Mouse (Mus musculus) hindbrain, embryonic 16.5 days (tissue): ENCODE results near the gene Sh3rf3. TPM values are rescaled to one million over a fixed set of nuclear protein-coding genes. Genes with fewer than 3 reads are reported as not detected.

Source experiments
- ATAC-seq: fragments of 200-750 bp; cut with Nextera tagmentation; 2 replicates; pipeline ENCODE4 v1.8.0; 2017; ENCODE audit warnings: moderate TSS enrichment, moderate library complexity
- H3K27ac ChIP-seq: fragments of 300-500 bp; sonication (generic); 2 replicates; pipeline ENCODE4 v1.5.1; 2014; ENCODE audit warnings: low read depth, mild to moderate bottlenecking, control low read depth, low read length, moderate library complexity
- H3K27me3 ChIP-seq: fragments of 300-500 bp; sonication (generic); replicated peaks from 2 replicates; pipeline ENCODE4 v1.6.1; 2014; ENCODE audit warnings: low read length; ENCODE audit not compliant: control insufficient read depth, insufficient read depth
- H3K36me3 ChIP-seq: fragments of 300-500 bp; sonication (generic); 2 replicates; pipeline ENCODE4 v1.6.1; 2014; ENCODE audit warnings: mild to moderate bottlenecking, low read length, moderate library complexity, mixed read lengths; ENCODE audit not compliant: control insufficient read depth, insufficient read depth
- H3K4me1 ChIP-seq: fragments of 300-500 bp; sonication (generic); 2 replicates; pipeline ENCODE4 v1.6.1; 2014; ENCODE audit warnings: low read depth, low read length; ENCODE audit not compliant: control insufficient read depth, insufficient read depth
- H3K4me2 ChIP-seq: fragments of 300-500 bp; sonication (generic); 2 replicates; pipeline ENCODE4 v1.6.1; 2014; ENCODE audit warnings: mild to moderate bottlenecking, low read length, control low read depth, moderate library complexity
- H3K4me3 ChIP-seq: fragments of 300-500 bp; sonication (generic); 2 replicates; pipeline ENCODE4 v1.5.1; 2014; ENCODE audit warnings: mild to moderate bottlenecking, low read length, control low read depth, moderate library complexity
- H3K9ac ChIP-seq: fragments of 300-500 bp; sonication (generic); 2 replicates; pipeline ENCODE4 v1.6.1; 2014; ENCODE audit warnings: low read depth, mild to moderate bottlenecking, control low read depth, low read length, moderate library complexity
- H3K9me3 ChIP-seq: fragments of 300-500 bp; sonication (generic); 2 replicates; pipeline ENCODE4 v1.6.1; 2014; ENCODE audit warnings: mild to moderate bottlenecking, low read length, moderate library complexity; ENCODE audit not compliant: control insufficient read depth
- WGBS: fragments of 180-500 bp; shearing (Covaris S2); extraction: QIAGEN DNeasy Blood & Tissue Kit; methylation state at CpG from one replicate; pipeline ENCODE4 v1.1.7; 2014; 5-methylcytosine and 5-hydroxymethylcytosine counted together
- polyA plus RNA-seq: library from polyadenylated mRNA; unstranded; fragments of >200 nt; fragmentation: Nextera tagmentation; extraction: Ambion mirVana; gene quantifications from 2 replicates; pipeline ENCODE4 v1.2.1, GENCODE M21; 2015

The Sh3rf3 gene
- polyA plus RNA-seq, 1 experiment from 2014 or later: 2.7 TPM

DNA sequence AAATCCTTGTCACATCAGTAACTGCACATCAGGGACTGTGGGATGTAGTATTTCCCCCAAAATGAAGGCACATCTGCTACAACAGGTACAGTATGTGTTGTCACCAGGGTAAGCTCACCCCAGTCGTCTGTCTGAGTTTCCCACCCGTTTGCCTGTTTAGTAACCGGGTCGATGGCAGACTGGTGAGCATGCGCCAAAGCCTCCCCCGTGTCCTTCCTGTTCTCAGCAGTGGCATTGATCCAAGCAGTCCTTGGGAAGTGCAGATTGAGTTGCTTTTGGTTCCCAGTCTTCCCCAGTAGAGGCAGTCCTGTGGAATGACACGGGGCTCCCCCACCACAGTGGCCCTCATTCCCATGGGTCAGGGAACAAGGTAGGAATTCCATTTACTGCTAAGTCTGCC lies 297.2 kb downstream of the Sh3rf3 start:
- Histone ChIP-seq H3K36me3 (no peaks in the 10 kb centered on the region), H3K4me1 (no peaks in the 10 kb centered on the region), H3K27me3 (no peaks in the 10 kb centered on the region), H3K9me3 (no peaks in the 10 kb centered on the region), H3K4me3 (no peak overlapping the region), H3K9ac (no peak overlapping the region), H3K4me2 (no peak overlapping the region), H3K27ac (no peak overlapping the region)
- 95% methylated on average over 7 of the region's 7 CpGs for WGBS
- no peak for ATAC-seq

DNA sequence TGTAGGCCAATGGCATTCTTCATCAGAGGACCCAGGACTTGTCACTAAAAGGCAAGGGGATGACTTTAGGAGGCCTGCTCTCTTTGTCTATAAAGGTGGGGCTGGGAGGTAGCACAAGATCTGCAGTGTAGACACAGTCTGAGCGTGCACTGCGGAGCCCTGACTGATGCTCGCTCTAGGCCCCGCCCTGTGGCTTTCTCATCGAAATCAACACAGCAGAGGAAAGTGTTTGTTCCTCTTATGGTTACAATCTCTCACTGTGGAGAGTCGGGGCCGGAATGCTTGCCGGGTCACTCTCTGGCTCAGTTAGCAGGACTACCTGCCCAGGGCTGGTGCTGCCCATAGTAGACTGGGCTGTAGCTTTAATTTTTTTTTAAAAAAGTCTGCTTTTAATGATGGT lies 299.6 kb downstream of the Sh3rf3 start:
- Histone ChIP-seq H3K9me3 (no peaks in the 10 kb centered on the region), H3K4me1 (no peaks in the 10 kb centered on the region), H3K4me2 (no peak overlapping the region), H3K27me3 (no peaks in the 10 kb centered on the region), H3K36me3 (no peaks in the 10 kb centered on the region), H3K4me3 (no peak overlapping the region), H3K9ac (no peak overlapping the region), H3K27ac (no peak overlapping the region)
- no peak for ATAC-seq
- WGBS: 97% methylated on average over 8 of the region's 8 CpGs

DNA sequence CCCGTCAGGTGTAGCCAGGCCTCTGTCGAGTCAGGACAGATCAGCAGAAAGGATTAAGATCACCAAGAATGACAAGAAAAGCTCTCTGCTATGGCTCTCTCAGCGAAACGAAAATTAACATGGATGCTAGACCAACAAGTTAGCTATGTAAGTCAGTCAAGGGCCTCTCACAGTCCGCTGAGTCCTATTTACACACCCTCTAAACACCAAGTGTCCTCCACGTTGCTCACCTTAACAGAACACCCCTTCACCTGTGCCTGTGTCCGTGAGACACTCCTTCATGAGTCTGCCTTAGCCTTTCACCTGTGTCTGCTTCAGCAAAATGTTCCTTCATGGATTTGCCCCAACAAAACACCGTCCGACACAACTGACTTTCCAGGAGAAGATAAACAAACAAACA lies 300.2 kb downstream of the Sh3rf3 start:
- Histone ChIP-seq H3K27me3 (no peaks in the 10 kb centered on the region), H3K4me3 (no peak overlapping the region), H3K27ac (no peak overlapping the region), H3K9ac (no peak overlapping the region), H3K9me3 (no peaks in the 10 kb centered on the region), H3K36me3 (no peaks in the 10 kb centered on the region), H3K4me2 (no peak overlapping the region), H3K4me1 (no peaks in the 10 kb centered on the region)
- no peak for ATAC-seq
- 90% methylated on average over 9 of the region's 9 CpGs for WGBS

DNA sequence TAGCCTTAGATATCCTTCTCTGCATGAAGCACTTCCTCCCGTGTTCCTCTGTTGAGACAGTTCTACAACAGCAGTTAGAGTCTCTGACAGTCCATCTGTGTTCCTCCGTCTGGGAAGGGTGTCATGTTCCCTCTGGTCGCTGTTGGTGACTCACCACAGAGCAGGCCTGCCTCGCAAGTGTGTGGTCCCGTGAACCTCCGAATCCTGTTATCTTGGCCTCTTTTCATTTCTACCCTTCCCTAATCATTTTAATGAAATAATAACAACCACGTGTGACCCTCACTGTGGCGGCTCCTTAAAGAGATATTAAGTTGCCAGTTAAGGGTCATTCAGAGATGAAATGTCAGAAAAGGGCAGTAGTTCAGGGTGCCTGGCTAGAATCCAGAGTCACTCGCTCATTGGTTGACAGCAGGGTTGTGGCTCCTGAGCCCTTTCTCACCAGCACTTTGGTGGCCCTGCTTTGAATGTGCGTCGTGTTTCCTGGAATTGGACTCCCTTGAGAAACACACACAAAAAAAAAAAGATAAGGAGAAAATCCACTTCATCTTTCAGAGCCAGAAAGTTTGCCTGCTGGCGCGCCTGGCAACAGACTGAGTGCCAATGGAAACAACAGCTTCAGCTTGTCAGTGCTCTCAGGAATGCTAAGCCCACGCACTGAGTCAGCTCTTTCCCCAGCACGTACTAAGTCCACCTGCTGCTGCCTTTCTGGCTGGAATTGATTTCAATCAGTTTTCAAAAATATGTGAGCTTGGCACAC lies 301.6 kb downstream of the Sh3rf3 start:
- no peaks in the 10 kb centered on the region for H3K4me1 ChIP-seq
- no peaks in the 10 kb centered on the region for H3K36me3 ChIP-seq
- H3K4me2 ChIP-seq: no peak overlapping the region
- no peak overlapping the region for H3K4me3 ChIP-seq
- 56% methylated on average over 15 of the region's 15 CpGs for WGBS
- H3K9me3 ChIP-seq: no peaks in the 10 kb centered on the region
- ATAC-seq: no peak
- no peak overlapping the region for H3K9ac ChIP-seq
- H3K27ac ChIP-seq: no peak overlapping the region
- no peaks in the 10 kb centered on the region for H3K27me3 ChIP-seq

DNA sequence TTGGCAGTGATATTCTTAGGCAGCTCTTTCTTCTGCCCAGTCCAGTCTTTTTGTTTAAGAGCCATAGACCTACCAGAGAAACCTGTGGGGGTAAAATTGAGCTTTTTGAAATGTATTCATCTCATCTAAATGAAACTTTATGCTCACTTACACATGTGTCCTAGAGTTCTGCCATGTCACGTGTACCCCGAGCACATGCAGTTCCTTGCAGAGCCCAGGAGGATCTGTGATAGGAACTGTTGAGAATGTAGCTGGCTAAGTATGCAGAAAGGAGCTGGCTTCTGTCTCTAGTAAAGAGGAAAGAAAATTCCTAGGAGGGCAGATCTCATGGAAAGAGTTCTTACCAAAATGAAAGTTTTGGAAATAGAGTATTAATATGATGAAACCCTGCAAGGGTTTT lies 302.5 kb downstream of the Sh3rf3 start:
- no peaks in the 10 kb centered on the region for H3K4me1 ChIP-seq
- 95% methylated on average over 2 of the region's 2 CpGs for WGBS

DNA sequence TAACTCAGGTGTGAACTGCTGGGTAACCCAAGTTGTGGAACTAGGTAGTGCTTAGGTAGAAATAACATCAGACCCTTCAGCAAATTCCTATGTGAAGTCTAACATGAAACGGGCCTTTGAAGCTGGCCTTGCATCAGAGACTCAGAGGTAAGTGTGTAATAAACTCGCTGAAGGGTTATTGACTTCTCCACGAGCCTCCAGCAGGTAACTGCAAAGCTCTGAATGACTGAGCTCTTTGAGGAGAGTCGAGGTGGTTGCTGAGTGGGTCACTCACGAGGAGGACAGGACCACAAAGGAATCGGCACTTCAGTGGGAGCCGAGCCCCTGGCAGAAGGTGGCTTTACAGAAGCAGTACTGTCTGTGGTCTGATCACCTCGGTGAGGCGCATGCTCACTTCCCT lies 303.2 kb downstream of the Sh3rf3 start:
- Histone ChIP-seq H3K36me3 (no peaks in the 10 kb centered on the region), H3K27me3 (no peaks in the 10 kb centered on the region), H3K9me3 (no peaks in the 10 kb centered on the region), H3K4me3 (no peak overlapping the region), H3K27ac (no peak overlapping the region), H3K4me1 (no peaks in the 10 kb centered on the region), H3K4me2 (no peak overlapping the region), H3K9ac (no peak overlapping the region)
- WGBS: 81% methylated on average over 9 of the region's 9 CpGs
- no peak for ATAC-seq

More for the DNA sequence above, 302.5 kb downstream of the Sh3rf3 start:
- Histone ChIP-seq H3K9me3 (no peaks in the 10 kb centered on the region), H3K4me3 (no peak overlapping the region), H3K4me2 (no peak overlapping the region), H3K27ac (no peak overlapping the region), H3K27me3 (no peaks in the 10 kb centered on the region), H3K9ac (no peak overlapping the region), H3K36me3 (no peaks in the 10 kb centered on the region)
- no peak for ATAC-seq

DNA sequence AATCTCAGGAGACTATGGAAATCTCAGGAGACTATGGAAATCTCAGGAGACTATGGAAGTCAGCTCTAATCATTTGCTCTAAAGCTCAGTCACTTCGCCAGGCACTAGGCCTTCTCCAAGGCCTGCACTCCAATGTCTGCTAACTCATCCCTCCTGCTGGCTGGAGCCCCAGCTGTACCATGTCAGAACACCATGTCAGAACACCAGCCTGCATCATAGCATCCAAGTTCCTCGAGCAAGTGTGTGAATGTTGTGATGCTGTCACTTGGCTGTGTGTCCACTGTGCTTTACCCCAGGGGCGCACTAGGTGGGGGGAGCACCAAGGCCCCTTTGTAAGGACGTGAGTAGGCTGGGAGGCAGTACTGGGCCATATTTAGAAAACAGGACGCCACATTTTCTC lies 304.4 kb downstream of the Sh3rf3 start:
- Histone ChIP-seq H3K27me3 (no peaks in the 10 kb centered on the region), H3K9ac (no peak overlapping the region), H3K27ac (no peak overlapping the region), H3K36me3 (no peaks in the 10 kb centered on the region), H3K4me3 (no peak overlapping the region), H3K4me2 (no peak overlapping the region), H3K4me1 (no peaks in the 10 kb centered on the region), H3K9me3 (no peaks in the 10 kb centered on the region)
- 84% methylated on average over 5 of the region's 5 CpGs for WGBS
- ATAC-seq: no peak

DNA sequence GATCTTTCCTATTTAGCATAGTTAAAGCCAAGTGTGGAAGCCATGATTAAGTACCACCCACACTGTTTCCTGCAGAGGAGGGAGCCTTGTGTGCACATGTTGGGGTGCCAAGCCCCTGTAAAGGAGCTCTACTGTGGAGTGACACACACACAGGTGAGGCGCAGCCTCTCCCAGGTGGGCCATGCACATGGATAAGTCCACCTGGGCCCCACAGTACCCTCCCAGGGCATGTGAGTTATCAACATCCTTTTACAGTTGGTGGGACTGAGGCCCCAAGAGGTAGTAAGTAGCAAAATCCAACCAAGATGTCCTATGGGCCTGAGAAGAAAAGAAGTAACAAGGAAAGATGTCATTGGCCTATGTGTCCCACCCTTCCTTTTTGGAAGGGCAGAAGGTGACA lies 305.8 kb downstream of the Sh3rf3 start:
- Histone ChIP-seq H3K9me3 (no peaks in the 10 kb centered on the region), H3K36me3 (no peaks in the 10 kb centered on the region), H3K9ac (no peak overlapping the region), H3K27ac (no peak overlapping the region), H3K4me2 (no peak overlapping the region), H3K4me3 (no peak overlapping the region), H3K27me3 (no peaks in the 10 kb centered on the region), H3K4me1 (no peaks in the 10 kb centered on the region)
- ATAC-seq: no peak
- WGBS: 100% methylated on average over 1 of the region's 1 CpGs

DNA sequence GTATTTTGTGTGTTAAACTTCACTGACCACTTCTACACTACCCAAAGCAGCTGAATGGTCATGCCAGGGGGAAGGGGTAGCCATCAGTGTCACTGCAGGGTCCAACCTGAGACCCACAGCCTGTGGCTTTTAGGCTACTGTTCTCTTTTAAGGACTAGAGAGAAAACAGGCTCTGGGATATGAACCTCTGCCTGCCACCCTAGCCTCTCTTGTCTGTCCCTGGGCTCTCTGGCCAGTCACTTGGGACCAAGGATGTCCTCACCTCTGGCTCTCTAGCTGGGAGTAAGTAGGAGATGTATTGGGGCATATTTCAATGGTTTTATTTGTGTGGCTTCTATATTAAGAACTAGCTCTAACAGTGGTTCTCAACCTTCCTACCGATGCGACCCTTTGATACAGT lies 306.7 kb downstream of the Sh3rf3 start:
- WGBS: 90% methylated on average over 2 of the region's 2 CpGs
- Histone ChIP-seq H3K9me3 (no peaks in the 10 kb centered on the region), H3K36me3 (no peaks in the 10 kb centered on the region), H3K4me3 (no peak overlapping the region), H3K4me1 (no peaks in the 10 kb centered on the region), H3K27ac (no peak overlapping the region), H3K9ac (no peak overlapping the region), H3K4me2 (no peak overlapping the region), H3K27me3 (no peaks in the 10 kb centered on the region)
- no peak for ATAC-seq

DNA sequence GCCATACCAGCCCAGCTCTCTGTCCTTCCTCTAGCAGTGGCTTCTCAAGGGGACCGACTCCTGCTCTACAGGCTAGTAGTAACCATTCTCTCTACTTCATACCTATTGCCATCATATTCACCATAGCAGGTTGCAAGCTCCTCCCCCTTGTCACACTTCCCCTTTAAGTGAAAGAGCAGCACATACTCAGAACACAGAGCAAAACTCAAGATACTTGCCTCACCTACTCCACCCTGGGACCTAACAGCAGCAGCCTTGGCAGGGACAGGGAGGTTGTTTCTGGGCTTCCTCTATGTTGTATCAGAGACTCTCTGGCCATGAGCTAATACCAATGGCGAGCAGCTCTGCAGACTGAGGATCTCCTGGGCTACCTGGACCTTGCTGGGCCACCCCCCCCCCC lies 312.3 kb downstream of the Sh3rf3 start:
- no peak overlapping the region for H3K9ac ChIP-seq
- H3K4me3 ChIP-seq: no peak overlapping the region
- H3K4me1 ChIP-seq: no peaks in the 10 kb centered on the region
- no peaks in the 10 kb centered on the region for H3K27me3 ChIP-seq
- no peak overlapping the region for H3K27ac ChIP-seq
- H3K4me2 ChIP-seq: no peak overlapping the region
- H3K36me3 ChIP-seq: no peaks in the 10 kb centered on the region
- no peak for ATAC-seq
- H3K9me3 ChIP-seq: no peaks in the 10 kb centered on the region
- 89% methylated on average over 2 of the region's 2 CpGs for WGBS
